Mouse (Mus musculus) olfactory bulb, adult 2 months (tissue): ENCODE measurements around the gene St6galnac4.

ENCODE experiments used
- CTCF ChIP-seq: fragments of 200-500 bp; IDR thresholded peaks from 2 replicates; pipeline ENCODE4 v1.5.1; 2012; ENCODE audit warnings: low read depth, mild to moderate bottlenecking, low read length, moderate library complexity; ENCODE audit not compliant: insufficient read depth
- POLR2A ChIP-seq: fragments of 200-500 bp; IDR thresholded peaks from 2 replicates; pipeline ENCODE4 v1.6.1; 2012; ENCODE audit warnings: mild to moderate bottlenecking, low read depth, low read length, moderate library complexity; ENCODE audit not compliant: insufficient read depth

GRCm38 (mm10) chr2:32574901-32575585 is 11.9 kb upstream of the St6galnac4 start:
- TF ChIP-seq CTCF (peak; percentile 21), POLR2A (no peak)
